Mouse (Mus musculus): ENCODE data around the gene Isy1.
A peak's percentile ranks its signal among the peaks of the same experiment; 100 is the strongest.

The Isy1 gene

DNA sequence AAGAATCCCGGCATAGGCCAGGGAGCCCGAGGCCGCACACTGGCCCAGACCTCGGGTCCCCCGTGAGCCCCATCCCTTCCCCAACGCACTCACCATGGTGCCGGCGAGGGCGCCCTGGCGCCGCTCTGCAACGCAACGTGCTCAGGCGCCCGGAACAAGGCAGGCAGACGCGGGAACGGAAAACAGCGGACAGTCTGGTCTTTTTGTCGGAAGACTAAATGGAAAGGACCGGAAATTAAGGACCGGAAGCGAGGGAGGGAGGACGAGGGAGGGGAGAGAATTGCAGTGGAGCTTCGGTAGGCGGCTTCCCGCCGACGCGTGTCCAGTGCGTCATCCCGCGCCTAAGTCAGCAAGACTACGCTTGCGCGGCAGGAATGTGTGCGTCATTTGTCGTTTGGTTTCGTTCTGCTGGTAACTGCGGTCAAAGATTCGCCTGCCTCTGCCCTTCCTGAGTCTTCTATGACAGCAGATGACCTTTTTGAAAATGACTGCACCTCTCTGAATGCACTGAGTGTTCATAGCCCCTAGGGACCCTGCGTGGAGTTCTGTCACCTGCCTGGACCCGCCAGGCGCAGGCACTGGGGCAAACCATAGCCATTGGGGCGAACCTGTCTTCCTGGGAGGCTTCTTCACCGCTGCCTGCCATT, at the start of gene Isy1:
Gene Isy1, minus strand, starts transcription at position 248 of the 647 bp plus-strand sequence.
- peak; percentile 96 for DNase-seq

DNA sequence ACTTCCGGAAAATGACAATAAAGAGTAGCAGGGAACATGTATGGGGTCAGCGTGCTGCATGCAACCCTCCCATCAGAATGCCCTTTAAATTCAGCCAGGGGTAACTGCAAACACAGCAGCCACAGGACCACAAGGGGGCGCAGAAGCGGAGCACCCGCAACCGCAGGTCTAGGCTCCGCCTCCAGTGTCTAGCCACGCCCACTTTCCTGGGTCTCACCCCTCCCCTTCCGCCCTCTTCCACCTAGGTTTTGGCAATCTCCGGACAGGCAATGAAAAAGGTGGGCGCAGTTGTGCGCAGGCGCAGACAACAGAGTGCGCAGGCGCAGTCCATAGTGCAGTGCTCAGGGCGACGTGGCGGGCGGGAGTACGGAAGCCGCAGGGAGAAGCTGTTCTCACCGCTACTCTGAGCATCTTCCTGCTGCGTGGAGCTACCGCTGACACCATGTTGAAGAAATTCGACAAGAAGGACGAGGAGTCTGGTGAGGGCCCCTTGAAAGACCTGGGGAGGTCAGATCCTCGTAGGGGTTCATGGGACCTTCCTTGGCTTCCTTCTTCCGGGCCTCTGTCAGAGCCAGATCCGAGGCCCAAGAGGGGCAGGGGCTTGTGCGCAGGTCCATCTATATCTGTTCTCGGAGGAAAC, 49.1 kb upstream of the Isy1 start, which contains the start of gene Copg1:
Gene Copg1, plus strand, starts transcription at position 221 of the 640 bp plus-strand sequence.
- peak; percentile 100 for DNase-seq

DNA sequence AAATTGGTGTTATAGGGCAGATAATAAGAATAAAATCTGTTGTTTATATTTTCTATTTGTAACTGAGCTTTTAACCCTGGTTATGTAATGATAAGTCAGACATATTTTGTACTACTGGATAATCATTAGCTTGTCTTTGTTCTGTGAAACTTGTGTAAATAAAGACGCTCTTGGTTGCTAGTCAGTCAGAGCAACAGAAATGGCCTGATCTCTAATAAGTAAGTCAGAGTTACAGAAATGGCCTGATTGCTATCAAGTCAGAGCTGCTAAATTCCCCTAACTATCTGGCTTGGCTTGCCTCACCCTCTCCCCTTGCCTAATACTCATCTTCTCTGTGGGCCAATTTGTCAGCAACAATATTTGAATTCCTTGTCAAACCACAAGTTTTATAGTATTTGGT, 48.1 kb upstream of the Isy1 start:
- no peak for DNase-seq

DNA sequence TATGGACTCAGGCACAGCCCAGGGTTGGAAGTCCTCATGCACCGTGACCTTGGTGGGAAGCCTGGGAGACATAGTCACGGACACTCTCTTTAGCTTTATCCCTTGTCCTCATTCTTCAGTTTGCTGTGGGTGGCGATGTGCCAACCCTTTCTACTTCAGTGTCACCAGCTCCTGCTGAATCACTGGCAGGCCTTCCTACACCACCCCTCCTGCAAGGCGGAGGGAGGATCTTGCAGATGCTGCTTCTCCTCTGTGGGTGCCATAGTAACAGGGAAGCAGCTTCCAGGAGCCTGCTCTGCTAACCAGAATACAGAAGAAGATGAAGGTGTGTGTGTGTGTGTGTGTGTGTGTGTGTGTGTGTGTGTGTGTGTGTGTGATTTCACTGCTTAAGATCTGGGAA, 44.2 kb upstream of the Isy1 start:
- no peak for DNase-seq

DNA sequence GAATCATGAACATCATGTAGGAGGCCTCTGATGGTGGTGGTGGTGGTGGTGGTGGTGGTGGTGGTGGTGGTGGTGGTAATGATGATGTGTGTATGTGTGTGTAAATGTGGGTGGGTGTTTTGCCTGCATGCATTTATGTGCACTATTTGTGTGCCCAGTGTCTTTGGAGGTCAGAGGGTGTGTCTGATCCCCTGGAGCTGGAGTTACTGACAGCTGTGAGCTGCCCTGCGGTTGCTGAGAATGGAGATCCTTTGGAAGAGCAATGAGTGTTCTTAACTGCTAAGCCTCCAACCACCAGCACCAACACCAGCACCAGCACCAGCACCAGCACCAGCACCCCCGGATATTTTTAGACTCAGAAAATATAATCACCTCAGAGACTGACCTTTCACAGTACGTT, 43.6 kb upstream of the Isy1 start:
- DNase-seq = no peak

DNA sequence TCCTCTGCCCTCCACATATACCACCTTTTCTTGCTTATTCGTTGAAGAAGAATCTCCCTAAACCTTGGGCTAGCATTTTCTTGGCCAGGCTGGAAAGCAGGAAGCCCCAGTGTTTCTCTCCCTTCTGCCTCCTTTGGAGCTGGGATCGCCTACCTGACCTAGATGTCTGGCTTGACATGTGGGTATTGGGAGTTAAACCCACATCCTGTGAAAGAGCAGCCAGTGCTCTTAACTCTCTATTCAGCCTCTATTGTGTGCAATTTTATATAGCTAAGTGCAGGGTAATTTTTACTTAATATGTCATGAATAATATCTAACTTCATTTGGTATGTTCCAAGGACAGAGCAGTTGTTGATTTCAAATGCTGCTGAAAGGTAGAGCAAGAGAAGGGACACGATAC, 41.0 kb upstream of the Isy1 start:
- DNase-seq = no peak

DNA sequence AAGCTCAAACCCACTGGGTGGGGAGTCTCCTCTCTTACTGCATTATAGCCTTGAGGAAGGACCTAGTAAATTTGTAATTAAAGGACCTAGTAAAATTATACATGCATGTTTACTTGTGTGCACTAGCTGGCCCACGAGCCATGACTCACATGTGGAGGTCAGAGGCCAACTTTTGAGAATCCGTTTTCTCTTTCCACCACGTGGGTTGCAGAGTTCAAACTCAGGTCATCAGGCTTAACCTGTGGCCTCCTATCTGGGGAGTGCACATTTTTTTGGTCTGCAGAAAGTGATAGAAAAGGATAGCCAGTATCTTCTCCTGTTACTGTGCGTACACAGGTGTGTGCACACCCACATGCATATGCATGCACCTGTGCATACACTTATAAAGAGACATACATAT, 40.4 kb upstream of the Isy1 start:
- DNase-seq = no peak

DNA sequence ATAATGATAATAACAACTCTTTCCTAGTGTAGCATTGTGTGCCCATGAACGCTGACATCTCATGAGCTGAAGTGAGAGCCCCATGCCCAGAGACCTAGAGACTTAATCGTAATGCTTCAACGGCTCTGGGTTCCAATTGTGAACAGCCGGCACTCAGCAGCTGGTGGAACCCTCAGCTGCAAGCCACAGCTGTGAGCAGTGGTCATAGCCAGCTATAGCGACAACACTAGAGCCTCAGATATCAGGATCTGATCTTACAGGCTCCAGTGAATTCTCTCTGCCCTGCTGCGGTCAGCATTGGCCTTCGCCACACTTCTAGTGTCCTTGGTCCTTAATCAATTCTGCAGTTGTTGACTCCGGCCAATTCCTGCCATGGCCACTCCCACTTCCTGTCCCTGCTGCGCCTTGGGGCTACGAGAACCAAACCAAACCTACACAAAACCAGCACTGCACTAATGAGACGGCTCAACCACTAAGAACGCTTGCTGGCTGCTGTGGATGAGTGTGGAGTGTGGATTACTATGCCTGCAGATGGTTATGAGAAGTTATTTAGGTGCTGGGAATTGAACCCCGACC, 37.6 kb upstream of the Isy1 start:
- no peak for DNase-seq

DNA sequence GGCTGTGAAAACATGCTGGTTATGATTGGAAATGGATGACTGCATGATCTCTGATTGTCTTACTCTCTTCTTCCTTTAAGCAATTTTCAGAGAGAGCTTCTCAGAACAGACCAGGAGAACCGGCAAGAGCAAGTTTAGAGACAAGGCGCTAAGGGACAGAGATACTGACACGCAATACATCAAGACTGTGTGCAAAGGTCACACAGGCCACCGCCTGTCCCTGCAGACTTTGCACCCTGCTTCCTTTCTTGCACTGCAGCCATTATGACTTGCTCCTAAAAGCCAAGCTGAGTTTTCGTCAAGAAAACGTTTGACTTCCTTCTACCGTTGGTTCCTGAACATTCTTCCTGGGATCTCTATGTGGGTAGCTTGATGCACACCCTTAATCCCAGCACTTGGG, 37.0 kb upstream of the Isy1 start:
- DNase-seq = no peak

DNA sequence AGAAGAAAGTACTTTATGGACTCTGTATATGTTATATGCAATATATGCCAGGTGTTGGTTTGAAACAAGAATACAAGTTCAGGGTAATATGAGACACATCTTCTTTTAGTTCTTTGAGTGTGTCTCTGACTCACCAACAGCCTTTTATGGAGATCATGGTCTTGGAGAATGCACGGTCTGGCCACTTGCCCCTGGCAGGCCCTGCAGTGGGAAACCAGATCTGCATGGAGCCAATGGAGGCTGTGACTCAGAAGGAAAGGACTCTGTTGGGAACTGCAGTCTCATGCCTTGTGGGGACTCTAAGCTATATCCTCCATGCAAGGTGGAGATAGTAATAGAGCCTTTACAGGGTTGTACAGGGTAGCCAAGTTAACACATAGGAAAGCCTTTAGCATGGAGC, 36.5 kb upstream of the Isy1 start:
- DNase-seq = no peak

DNA sequence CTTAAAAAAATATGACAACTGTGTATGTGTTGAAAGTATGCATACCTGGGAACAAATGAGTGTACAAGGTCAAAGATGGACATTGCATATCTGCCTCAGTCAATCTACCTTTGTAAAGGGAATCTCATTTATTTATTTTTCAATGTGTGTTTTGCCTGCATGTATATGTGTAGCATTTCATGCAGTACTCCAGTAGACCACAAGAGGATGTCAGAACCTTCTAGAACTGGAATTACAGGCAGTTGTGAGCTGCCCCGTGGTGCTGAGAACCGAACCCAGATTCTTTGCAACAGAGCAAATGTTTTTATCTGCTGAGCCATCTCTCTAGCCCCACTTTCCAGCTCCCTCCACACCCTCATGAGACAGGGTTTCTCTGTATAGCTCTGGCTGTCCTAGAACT, 35.4 kb upstream of the Isy1 start:
- DNase-seq = no peak

DNA sequence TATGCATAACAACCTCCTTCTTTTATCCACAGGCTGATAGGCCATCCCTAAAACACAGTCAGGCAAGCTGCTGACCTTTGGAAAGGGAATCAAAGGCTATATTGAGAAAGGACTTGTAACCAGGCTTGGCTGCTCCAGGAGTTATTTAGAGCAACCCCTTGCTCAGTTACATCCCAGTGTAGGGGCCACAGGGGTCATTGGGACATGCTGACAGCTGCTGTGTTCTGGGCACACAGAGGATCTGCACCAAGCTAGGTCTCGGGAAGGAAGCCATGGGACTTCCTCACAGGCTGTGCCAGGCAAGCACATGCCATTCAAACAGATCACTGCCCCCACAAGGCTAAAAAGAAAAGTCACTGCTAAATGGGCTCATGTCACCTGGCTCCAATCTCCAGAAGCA, 34.5 kb upstream of the Isy1 start:
- no peak for DNase-seq

DNA sequence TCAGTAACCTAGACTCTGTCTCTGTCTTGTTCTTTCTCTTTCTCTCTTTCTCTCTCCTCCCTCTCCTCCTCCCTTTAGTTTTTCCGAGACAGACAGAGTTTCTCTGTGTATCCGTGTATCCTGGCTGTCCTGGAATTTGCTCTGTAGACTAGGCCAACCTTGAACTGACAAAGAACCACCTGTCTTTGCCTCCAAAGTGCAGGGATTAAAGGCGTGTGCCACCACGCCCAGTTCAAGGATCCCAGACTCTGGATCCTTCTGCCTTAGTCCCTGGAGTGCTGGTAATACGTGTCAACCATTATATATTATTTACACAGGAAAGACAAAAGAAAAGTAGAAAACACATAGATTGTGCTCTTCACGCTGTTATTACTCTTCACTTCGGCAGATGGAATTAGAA, 32.6 kb upstream of the Isy1 start:
- DNase-seq = no peak

DNA sequence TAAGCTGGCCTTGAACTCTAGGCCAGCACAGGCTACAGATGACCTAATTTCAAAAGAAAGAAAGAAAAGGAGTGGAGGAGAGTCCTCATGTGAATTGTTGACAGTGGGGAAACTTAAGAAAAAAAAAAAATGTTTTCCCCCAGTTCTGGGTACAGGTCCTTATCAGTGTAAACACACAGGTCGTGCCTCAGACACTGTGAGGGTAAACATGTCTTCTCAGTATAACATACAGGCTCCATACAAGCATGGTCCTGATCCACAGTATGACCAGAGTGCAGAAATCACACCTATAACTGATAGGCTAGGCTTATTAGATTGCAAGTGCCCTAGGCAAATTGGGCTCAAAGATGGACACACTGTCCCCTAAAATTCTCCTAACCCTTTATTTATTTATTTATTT, 31.8 kb upstream of the Isy1 start:
- DNase-seq = no peak

DNA sequence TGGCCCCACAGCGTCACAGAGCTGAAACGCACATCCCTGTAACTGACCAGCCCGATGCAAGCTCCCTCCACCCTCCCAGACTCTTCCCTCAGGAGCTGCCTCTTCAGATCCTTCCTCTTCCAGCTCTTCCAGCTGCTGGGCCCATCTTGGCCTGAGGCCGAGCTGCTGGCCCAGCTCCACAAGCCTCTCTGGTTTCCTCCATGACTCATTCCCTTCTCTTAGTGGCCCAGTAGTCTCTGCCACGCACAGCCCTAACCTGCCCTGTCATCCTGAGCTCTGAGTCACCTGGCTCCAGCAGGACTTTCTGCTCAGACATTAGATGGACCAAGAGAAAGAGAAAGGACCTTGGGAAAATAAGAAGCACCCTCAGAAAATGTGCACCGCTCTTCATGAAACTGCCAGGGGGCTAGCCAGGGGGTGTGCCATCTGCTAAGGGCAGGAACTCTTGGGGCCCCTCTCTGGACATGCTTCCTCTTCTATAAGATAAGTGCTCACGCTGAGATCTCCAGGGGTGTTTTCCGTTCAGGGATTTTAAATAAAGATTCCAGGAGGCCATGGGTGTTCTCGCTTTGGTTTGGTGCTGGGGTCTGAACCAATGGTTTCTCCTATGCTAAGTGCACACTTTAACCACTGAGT, 30.4 kb upstream of the Isy1 start:
- no peak for DNase-seq

DNA sequence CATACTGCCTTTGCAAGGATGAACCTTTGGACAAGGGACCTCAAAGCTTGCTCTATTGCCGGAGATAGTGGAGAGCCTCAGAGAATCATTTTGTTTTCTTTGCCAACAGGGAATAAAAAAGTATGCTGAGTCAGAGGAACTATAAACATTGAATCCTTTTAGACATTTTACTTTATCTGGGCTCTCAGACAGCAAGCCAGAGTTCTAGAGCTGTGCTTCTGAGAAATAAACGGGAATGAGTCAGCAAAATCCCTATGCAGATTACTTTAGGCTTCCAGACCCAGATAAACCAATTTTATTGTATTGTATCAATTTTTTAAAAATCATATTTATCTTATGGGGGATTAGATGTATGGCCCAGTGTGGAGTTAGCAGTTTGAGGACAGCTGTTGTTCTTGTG, 28.7 kb upstream of the Isy1 start:
- no peak for DNase-seq

DNA sequence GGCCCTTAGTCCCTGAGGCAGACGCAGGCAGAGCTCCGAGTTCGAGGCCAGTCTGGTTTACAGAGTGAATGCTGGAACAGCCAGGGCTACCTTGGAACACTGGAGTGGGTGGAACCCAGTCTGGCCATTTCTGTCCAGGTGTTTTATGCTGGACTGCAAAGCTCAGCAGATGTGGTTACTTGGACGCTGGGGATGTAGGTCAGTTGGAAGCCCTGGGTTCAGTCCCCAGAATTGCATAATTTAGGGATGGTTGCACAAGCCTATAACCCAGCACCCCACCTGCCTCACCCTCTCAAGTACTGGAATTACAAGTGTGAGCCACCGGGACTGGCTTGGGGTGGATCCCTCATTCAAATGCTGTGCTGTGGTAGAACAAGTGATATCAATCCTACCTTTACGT, 27.6 kb upstream of the Isy1 start:
- DNase-seq = no peak

DNA sequence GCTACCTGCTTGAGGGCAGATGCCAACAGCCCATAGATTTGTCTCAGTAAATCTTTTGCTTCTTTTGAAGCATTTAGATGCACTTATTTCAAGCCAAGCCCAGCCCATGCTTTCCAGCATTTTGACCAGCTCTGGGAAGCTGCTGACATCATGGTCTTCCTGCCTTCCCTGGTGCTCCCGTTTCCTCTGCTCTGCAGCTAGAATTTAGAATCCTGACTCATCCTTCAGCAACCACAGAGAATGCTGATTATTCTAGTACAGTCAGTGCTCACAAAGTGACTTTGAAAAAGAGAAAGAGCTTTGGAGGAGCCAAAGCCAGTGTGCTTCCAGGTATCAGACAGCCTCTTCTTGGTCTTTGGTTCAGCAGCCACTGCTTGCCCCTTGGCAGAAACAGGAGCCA, 18.5 kb upstream of the Isy1 start:
- DNase-seq = no peak

DNA sequence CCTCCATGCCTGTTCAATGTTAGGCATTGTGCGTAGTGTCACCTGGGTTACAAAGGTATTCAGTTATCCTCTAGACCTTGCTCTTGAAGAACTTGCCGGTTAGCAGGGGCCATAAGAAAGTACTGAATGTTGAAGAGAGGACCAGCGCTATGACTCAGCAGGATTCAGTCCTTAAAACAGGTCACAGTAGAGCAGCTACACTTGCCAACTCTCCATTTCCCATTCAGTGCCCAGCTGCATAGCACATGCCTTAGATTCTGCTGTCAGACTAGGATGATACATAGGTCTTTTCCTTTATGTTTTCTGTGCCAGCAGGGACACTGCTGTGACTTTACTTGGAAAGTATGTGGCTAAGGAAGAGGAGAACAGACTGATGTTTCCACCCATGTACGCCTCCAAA, 14.8 kb upstream of the Isy1 start:
- DNase-seq = peak; percentile 13

DNA sequence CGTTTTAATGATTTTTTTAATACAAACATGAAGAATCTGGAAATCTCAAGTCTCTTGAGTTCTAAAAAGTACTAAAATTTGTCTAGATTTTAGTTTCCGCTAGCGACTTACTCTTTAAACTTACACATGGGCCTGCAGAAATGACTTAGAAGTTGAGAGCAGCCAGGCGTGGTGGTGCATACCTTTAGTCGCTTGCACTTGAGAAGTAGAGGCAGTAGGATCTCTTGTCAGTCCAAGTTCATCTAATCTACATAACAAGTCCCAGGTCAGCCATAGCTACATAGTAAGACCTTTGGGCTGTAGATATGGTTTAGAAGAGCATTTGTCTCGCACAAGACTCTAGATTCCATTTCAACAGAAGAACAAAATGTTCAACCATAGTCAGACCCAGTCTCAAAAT, 13.3 kb upstream of the Isy1 start:
- DNase-seq = peak; percentile 29

DNA sequence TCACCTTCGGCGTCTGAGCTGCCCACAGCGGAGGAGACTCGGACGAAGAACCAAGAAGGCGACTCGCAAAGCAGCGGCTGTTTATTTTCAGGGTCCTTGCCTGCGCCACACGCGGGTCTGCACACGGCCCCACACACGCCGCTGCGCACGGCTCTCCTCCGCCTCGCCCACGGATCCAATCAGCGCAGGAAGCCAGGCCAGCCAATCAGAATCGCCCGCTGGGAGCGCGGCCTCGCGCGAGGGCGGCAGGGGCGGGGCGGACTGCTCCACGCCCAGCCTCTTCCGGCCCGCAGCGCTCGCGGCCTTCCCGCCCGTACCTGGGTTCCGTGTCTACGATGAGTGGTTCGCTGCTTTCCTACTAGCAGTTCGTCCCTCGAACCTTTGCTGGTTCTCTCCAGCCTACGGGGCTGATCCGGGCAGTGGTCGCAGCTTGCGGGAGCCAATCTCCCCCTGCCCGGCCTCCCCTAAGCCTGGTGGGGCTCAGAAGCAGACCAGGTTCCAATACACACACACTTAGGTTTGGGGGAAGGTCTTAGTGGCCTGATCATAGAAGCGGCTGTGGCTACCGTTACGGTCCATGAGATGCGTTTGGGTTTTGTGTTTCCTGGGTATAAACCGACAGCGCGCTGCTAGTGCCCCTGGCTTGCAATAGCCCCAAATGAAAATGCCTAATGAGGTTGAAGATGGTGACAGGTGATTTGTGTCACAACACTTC, 12.5 kb upstream of the Isy1 start, which contains the start of gene Cnbp:
Gene Cnbp, minus strand, starts transcription at position 207 of the 715 bp plus-strand sequence.
- peak; percentile 96 for DNase-seq

DNA sequence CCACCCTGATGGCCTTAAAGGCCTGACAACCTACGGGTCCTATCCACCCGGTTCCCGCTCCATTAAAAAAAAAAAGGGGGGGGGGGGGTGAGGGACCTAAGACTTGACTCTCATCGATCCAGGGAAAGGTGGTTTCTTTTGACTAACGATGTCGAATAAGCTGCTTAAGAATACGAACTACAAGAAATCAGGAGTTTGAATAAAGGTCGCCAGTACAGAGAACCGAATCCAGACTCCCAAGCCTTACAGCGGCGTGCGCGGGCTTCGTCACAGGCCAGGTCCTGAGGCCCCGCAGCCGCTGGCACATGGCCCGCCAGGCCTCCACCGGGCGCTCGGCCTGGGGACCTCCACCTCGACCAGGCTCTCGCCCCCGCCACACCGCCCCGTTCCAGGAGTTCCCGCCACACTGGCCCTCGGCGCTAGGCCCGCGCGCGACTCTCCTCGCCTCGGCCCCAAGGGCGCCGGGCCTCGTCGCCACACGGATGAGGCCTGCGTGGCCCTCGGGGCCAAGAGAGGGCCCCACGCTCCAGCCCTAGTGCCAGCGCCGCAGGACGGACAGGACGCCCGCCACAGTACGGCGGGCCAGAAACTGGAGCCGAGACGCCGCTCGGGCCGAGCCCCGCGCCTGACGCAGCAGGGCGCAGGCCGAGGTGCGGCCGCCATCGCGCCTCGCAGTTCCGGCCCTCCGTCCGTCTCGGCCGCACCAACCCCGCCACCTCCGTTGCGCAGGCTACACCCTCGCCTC, 11.7 kb upstream of the Isy1 start:
- peak; percentile 65 for DNase-seq

DNA sequence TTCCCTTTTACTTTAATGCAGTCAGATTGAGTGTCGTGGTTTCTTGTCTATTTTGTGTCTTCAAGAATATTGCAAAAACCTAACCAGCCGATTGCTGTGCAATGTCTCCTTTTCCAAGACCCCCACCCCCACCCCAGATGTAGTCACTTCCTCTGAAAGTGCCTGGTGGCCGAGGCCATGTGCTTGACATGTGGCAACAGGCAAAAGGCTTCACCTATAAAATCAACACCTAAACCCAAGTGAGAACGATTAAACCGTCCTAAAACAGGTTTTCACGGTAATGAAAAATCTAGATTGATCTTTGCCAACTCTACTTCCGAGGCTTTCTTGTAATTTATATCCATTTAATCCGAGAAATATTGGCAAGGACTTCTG, 11.2 kb upstream of the Isy1 start:
- no peak for DNase-seq

Measured in cerebellum, adult 9-10 months (tissue).